Mouse (Mus musculus): ENCODE results near the gene Wwox. TPM values are rescaled to one million over a fixed set of nuclear protein-coding genes. Genes with fewer than 3 reads are reported as not detected.

The Wwox gene
- polyA plus RNA-seq, 1 experiment: 14.9 TPM

GRCm38 (mm10) chr8:114468526-114469207, 29.2 kb downstream of the Wwox start:
- H3K27me3 ChIP-seq (ENCODE audit: control insufficient read depth, insufficient read depth, low read length): no peaks in the 10 kb centered on the region
- no peak for TF ChIP-seq POLR2A (IDR thresholded peaks at IDR 0.05; ENCODE audit: control insufficient read depth, low read depth, low read length)
- TF ChIP-seq CTCF (IDR thresholded peaks at IDR 0.05; ENCODE audit: control insufficient read depth, insufficient read depth, insufficient replicate concordance, low read depth, low read length): no peak
- no peak overlapping the region for H3K4me3 ChIP-seq (ENCODE audit: control insufficient read depth, low read depth, low read length)
- no peaks in the 10 kb centered on the region for H3K36me3 ChIP-seq (ENCODE audit: control insufficient read depth, insufficient read depth, low read length)
- no peaks in the 10 kb centered on the region for H3K4me1 ChIP-seq (ENCODE audit: control insufficient read depth, insufficient read depth, low read length)
- no peak overlapping the region for H3K27ac ChIP-seq (ENCODE audit: control insufficient read depth, insufficient read depth, low read depth, low read length)

- H3K4me1 ChIP-seq (ENCODE audit: control insufficient read depth, insufficient read depth, low read length): no peaks in the 10 kb centered on the region
- H3K27ac ChIP-seq (ENCODE audit: control insufficient read depth, insufficient read depth, low read depth, low read length): no peak overlapping the region
- TF ChIP-seq POLR2A (IDR thresholded peaks at IDR 0.05; ENCODE audit: control insufficient read depth, low read depth, low read length): no peak
- peak; percentile 54; the same call in 1 of the 2 replicates for TF ChIP-seq CTCF (IDR thresholded peaks at IDR 0.05; ENCODE audit: control insufficient read depth, insufficient read depth, insufficient replicate concordance, low read depth, low read length)
- no peak overlapping the region for H3K4me3 ChIP-seq (ENCODE audit: control insufficient read depth, low read depth, low read length)
- H3K36me3 ChIP-seq (ENCODE audit: control insufficient read depth, insufficient read depth, low read length): no peaks in the 10 kb centered on the region
- H3K27me3 ChIP-seq (ENCODE audit: control insufficient read depth, insufficient read depth, low read length): no peaks in the 10 kb centered on the region
Measured at GRCm38 (mm10) chr8:114469208-114469590, 29.7 kb downstream of the Wwox start.

- H3K4me1 ChIP-seq (ENCODE audit: control insufficient read depth, insufficient read depth, low read length): no peaks in the 10 kb centered on the region
- TF ChIP-seq CTCF (IDR thresholded peaks at IDR 0.05; ENCODE audit: control insufficient read depth, insufficient read depth, insufficient replicate concordance, low read depth, low read length) (no peak), POLR2A (IDR thresholded peaks at IDR 0.05; ENCODE audit: control insufficient read depth, low read depth, low read length) (no peak)
- H3K27ac ChIP-seq (ENCODE audit: control insufficient read depth, insufficient read depth, low read depth, low read length): no peak overlapping the region
- H3K4me3 ChIP-seq (ENCODE audit: control insufficient read depth, low read depth, low read length): no peak overlapping the region
- no peaks in the 10 kb centered on the region for H3K27me3 ChIP-seq (ENCODE audit: control insufficient read depth, insufficient read depth, low read length)
- no peaks in the 10 kb centered on the region for H3K36me3 ChIP-seq (ENCODE audit: control insufficient read depth, insufficient read depth, low read length)
Measured at GRCm38 (mm10) chr8:114473546-114473945, 34.1 kb downstream of the Wwox start.

- Histone ChIP-seq H3K36me3 (ENCODE audit: control insufficient read depth, insufficient read depth, low read length) (no peaks in the 10 kb centered on the region), H3K4me3 (ENCODE audit: control insufficient read depth, low read depth, low read length) (no peak overlapping the region), H3K27me3 (ENCODE audit: control insufficient read depth, insufficient read depth, low read length) (no peaks in the 10 kb centered on the region), H3K27ac (ENCODE audit: control insufficient read depth, insufficient read depth, low read depth, low read length) (no peak overlapping the region), H3K4me1 (ENCODE audit: control insufficient read depth, insufficient read depth, low read length) (no peaks in the 10 kb centered on the region)
- TF ChIP-seq POLR2A (IDR thresholded peaks at IDR 0.05; ENCODE audit: control insufficient read depth, low read depth, low read length) (no peak), CTCF (IDR thresholded peaks at IDR 0.05; ENCODE audit: control insufficient read depth, insufficient read depth, insufficient replicate concordance, low read depth, low read length) (no peak)
Measured at GRCm38 (mm10) chr8:114476919-114477318, 37.5 kb downstream of the Wwox start.

- no peak overlapping the region for H3K4me3 ChIP-seq (ENCODE audit: control insufficient read depth, low read depth, low read length)
- H3K36me3 ChIP-seq (ENCODE audit: control insufficient read depth, insufficient read depth, low read length): no peaks in the 10 kb centered on the region
- no peak overlapping the region for H3K27ac ChIP-seq (ENCODE audit: control insufficient read depth, insufficient read depth, low read depth, low read length)
- TF ChIP-seq POLR2A (IDR thresholded peaks at IDR 0.05; ENCODE audit: control insufficient read depth, low read depth, low read length): no peak
- TF ChIP-seq CTCF (IDR thresholded peaks at IDR 0.05; ENCODE audit: control insufficient read depth, insufficient read depth, insufficient replicate concordance, low read depth, low read length): no peak
- H3K4me1 ChIP-seq (ENCODE audit: control insufficient read depth, insufficient read depth, low read length): no peaks in the 10 kb centered on the region
- H3K27me3 ChIP-seq (ENCODE audit: control insufficient read depth, insufficient read depth, low read length): no peaks in the 10 kb centered on the region
Measured at GRCm38 (mm10) chr8:114477790-114478189, 38.3 kb downstream of the Wwox start.

- Histone ChIP-seq H3K27ac (ENCODE audit: control insufficient read depth, insufficient read depth, low read depth, low read length) (no peak overlapping the region), H3K4me1 (ENCODE audit: control insufficient read depth, insufficient read depth, low read length) (no peaks in the 10 kb centered on the region), H3K27me3 (ENCODE audit: control insufficient read depth, insufficient read depth, low read length) (no peaks in the 10 kb centered on the region), H3K4me3 (ENCODE audit: control insufficient read depth, low read depth, low read length) (no peak overlapping the region), H3K36me3 (ENCODE audit: control insufficient read depth, insufficient read depth, low read length) (no peaks in the 10 kb centered on the region)
- TF ChIP-seq CTCF (IDR thresholded peaks at IDR 0.05; ENCODE audit: control insufficient read depth, insufficient read depth, insufficient replicate concordance, low read depth, low read length): no peak
- TF ChIP-seq POLR2A (IDR thresholded peaks at IDR 0.05; ENCODE audit: control insufficient read depth, low read depth, low read length): no peak
Measured at GRCm38 (mm10) chr8:114479749-114480148, 40.3 kb downstream of the Wwox start.

GRCm38 (mm10) chr8:114491662-114492160, 52.3 kb downstream of the Wwox start:
- no peak overlapping the region for H3K4me3 ChIP-seq (ENCODE audit: control insufficient read depth, low read depth, low read length)
- no peak overlapping the region for H3K27ac ChIP-seq (ENCODE audit: control insufficient read depth, insufficient read depth, low read depth, low read length)
- no peaks in the 10 kb centered on the region for H3K27me3 ChIP-seq (ENCODE audit: control insufficient read depth, insufficient read depth, low read length)
- TF ChIP-seq POLR2A (IDR thresholded peaks at IDR 0.05; ENCODE audit: control insufficient read depth, low read depth, low read length): no peak
- TF ChIP-seq CTCF (IDR thresholded peaks at IDR 0.05; ENCODE audit: control insufficient read depth, insufficient read depth, insufficient replicate concordance, low read depth, low read length): no peak
- no peaks in the 10 kb centered on the region for H3K36me3 ChIP-seq (ENCODE audit: control insufficient read depth, insufficient read depth, low read length)
- no peaks in the 10 kb centered on the region for H3K4me1 ChIP-seq (ENCODE audit: control insufficient read depth, insufficient read depth, low read length)
